Mouse (Mus musculus): Measurements from ENCODE around the gene Il17rc.
A peak's percentile ranks its signal among the peaks of the same experiment; 100 is the strongest.

Gene Il17rc

DNA sequence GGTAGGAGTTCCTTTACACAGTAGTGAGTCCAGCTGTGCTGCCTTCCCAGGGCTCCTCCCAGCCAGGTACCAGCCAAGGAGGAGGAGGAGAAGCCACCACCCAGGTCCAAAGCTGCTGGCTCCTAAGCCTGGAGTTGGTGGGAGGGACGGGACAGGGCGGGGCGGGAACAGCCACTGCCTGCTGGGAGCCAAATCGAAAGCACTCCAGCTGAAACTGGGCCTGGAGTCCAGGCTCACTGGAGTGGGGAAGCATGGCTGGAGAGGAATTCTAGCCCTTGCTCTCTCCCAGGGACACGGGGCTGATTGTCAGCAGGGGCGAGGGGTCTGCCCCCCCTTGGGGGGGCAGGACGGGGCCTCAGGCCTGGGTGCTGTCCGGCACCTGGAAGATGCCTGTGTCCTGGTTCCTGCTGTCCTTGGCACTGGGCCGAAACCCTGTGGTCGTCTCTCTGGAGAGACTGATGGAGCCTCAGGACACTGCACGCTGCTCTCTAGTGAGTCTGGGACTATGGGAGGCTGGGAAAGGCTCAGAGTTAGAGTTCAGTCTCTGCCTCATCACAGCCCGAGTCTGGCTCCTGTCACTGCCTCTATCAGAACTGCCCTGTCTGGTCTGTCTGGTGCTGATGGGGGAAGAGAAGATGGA is at the start of gene Il17rc:
Gene Il17rc (plus strand): TSS at position 131 of the 640 bp plus-strand sequence.
- peak; percentile 52 for DNase-seq (ENCODE audit: low spot score)

DNA sequence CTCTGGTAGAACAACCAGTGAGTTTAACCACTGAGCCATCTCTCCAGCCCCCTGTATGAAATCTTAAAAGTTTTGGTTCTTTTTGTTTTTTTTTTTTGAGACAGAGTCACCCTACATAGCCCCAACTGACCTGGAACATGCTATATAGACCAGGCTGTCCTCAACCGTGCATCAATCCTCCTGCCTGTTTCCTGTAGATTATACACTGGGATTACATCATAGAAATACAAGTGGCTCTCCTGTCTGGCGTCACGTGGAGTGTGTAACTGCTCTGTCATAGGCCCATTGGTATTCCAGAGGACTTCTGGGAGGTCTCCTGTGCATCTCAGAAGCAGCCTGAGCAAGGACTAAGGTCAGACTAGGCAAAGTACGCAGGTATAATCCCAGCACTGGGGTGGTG is 48.2 kb upstream of the Il17rc start:
- no peak for DNase-seq (ENCODE audit: low spot score)

- DNase-seq (ENCODE audit: low spot score): no peak
These were observed 47.0 kb upstream of the Il17rc start for GRCm38 (mm10) chr6:113424187-113424586.

- no peak for DNase-seq (ENCODE audit: low spot score)
These were observed 44.5 kb upstream of the Il17rc start for GRCm38 (mm10) chr6:113426696-113427095.

DNA sequence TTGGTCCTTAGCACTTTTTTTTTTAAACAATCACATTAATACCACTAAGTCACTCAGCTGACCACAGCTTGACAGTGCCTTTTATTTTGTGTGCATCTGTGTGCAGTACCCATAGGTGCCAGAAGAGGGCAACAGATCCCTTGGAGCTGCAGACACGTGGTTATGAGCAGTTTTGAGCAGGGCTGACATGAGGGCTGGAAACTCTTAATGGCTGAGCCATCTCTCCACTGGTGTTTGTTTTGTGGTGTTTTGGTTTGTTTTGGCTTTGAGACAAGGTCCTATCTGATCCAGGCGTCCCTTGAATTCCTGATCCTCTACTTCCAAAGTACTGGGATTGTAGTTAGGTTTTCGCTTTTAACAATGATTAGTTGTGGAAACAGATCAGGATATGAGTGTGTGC is 43.8 kb upstream of the Il17rc start:
- no peak for DNase-seq (ENCODE audit: low spot score)

DNA sequence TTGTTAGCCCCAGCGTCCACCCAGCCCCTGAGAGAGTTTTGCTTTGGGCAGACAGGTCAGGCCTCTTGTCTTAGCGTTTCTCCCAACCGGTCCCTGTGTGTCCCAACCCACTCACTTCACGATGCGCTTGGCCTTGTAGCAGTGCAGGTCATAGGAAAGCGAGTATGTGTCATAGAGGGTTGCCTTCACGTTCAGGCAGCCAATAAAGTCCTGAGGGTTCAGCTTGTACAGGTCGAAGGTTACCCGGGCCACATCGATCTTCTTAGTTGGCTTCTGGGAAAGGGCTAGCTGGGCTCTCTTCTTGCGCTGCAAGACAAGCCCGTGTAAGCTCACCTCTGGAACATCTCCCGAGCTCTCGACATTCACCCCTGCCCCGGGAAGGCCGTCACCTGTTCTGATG is 43.2 kb upstream of the Il17rc start:
- no peak for DNase-seq (ENCODE audit: low spot score)

- DNase-seq (ENCODE audit: low spot score): no peak
These were observed 41.3 kb upstream of the Il17rc start for GRCm38 (mm10) chr6:113429965-113430364.

GRCm38 (mm10) chr6:113430846-113431245 is 40.4 kb upstream of the Il17rc start:
- DNase-seq (ENCODE audit: low spot score): no peak

DNA sequence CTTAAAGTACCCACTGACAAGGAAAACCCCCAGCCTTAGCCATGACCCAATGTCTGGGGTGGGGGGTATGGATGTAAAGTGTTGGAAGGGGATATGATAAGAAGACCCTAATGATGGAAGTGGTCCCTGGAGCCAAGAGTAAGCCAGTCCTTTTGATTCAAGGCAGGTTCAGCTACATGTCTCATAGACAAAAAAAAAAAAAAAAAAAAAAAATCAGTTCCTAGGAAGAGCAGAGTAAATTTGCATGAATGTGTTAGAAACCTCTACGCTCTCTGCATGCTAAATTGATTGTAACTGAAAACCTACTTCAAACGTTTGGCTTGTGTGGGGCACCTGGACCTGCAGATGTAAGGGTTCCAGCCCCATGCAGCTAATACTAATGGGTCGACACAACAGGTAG is 39.4 kb upstream of the Il17rc start:
- no peak for DNase-seq (ENCODE audit: low spot score)

- no peak for DNase-seq (ENCODE audit: low spot score)
These were observed 37.6 kb upstream of the Il17rc start for GRCm38 (mm10) chr6:113433661-113434060.

DNA sequence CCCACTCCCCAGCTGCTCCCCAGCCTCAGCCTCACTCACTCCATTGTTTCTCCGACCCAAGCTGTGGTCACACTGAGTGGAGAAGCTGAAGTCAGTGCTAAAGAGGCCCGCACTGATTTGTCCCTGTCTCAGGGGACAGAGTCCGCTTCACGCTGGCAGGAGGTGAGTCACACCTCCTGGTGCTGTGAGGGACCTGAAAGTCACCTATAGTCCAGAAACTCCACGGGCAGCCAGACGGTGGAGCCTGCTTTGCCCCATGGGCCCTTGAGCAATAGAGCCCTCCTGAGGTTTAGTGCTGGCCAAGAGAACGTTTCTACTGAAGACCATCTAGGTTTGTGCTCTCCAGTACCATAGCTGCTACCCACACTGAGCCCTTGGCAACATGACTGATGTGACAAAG is 36.5 kb upstream of the Il17rc start:
- DNase-seq (ENCODE audit: low spot score): no peak

DNA sequence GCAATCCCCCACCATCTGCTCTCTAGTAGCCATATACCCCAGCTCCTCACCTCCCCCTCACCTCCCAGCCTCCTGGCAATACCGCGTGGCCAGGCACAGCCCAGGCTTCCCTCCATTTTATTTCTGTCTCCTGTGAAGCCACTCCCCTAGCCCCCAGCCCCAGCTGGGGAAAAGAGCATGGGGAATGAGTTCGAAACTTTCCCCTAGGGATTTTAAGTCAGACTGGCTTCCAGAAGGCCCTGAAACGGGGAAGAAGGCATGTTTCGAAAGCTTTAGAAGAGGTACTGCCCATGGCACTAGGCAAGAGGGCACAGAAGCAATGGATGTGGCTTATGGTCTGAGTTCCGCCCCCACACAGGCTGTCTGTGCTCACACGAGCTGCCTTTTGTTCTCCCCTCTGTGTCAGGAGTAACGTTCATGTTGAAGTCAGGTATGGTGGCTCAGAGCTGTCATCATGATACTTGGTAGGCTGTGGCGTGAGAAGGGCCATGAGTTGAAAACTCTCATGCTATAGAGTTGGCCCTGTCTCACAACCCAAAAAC is 35.5 kb upstream of the Il17rc start, which contains the start of gene Cidec:
Gene Cidec (minus strand): TSS at position 97 of the 542 bp plus-strand sequence.
- no peak for DNase-seq (ENCODE audit: low spot score)

GRCm38 (mm10) chr6:113437135-113437534 is 34.1 kb upstream of the Il17rc start:
- DNase-seq (ENCODE audit: low spot score): no peak

DNA sequence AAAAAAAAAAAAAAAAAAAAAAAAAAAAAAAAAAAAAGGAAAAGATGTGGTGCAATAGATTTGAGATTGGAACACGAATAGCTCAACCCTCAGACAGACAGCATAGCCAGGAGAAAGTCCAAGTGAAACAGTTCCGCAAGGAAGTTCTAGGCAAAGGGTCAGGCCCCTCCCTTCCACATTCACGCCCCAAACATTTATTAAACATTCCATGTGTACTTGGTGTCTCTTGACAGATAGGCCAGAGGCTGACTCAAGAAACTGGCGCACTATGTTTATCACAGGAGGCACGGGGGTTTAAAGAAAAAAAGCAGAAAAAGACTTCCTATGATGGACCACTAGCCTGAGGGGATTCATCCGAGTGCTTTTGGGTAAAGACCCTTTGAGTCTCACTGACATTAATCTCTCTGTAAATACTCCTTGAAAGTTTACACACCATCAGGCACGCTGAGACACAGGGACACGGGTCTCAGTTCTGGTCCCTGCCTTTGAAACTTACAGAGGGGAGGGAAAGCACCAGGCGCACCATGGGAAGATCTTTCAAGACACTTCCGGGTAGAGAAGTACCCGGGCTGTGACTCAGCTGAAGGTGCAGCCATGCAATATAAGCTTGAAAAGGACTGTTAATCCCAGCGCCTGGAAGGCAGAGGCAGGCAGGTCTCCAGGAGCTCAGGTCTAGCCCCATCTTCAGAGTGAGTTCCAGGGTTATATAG is 32.4 kb upstream of the Il17rc start:
- no peak for DNase-seq (ENCODE audit: low spot score)

GRCm38 (mm10) chr6:113440686-113441085 is 30.5 kb upstream of the Il17rc start:
- DNase-seq (ENCODE audit: low spot score): no peak

GRCm38 (mm10) chr6:113441147-113441680 is 30.0 kb upstream of the Il17rc start:
- DNase-seq (ENCODE audit: low spot score): peak; percentile 63

- DNase-seq (ENCODE audit: low spot score): no peak
These were observed 29.2 kb upstream of the Il17rc start for GRCm38 (mm10) chr6:113442087-113442441.

DNA sequence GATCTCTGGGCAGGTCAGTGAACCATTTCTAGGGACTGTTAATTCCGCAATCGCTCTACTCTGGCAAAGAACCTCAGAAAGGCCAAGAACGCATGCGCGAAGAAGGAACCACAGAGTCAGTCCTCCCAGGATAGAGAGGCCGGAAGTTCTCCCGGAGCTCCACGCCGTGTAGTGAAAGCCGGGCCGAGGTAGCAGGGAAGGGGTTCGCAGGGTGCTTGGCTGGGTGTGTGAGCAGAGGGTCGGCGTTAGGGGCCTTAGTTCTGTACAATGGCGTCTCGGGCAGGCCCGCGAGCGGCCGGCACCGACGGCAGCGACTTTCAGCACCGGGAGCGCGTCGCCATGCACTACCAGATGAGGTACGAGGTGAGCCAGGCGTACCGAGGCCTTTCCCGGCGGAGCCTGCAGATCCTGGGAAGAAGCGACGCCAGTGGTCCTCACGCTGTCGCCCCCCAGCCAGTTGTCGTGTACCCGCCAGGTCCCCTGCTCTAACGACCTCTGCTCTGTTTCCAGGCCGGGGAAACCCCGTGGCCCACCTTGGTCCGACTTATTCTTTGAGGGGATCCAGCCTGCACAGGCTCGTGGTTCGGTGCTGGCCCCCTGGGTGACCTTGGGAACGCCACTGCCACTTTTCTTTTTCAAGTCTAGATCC is 28.7 kb upstream of the Il17rc start, which contains the start of gene Jagn1:
Gene Jagn1 (plus strand): TSS at position 128 of the 649 bp plus-strand sequence.
- peak; percentile 91 for DNase-seq (ENCODE audit: low spot score)

GRCm38 (mm10) chr6:113443091-113443490 is 28.1 kb upstream of the Il17rc start:
- DNase-seq (ENCODE audit: low spot score): no peak

DNA sequence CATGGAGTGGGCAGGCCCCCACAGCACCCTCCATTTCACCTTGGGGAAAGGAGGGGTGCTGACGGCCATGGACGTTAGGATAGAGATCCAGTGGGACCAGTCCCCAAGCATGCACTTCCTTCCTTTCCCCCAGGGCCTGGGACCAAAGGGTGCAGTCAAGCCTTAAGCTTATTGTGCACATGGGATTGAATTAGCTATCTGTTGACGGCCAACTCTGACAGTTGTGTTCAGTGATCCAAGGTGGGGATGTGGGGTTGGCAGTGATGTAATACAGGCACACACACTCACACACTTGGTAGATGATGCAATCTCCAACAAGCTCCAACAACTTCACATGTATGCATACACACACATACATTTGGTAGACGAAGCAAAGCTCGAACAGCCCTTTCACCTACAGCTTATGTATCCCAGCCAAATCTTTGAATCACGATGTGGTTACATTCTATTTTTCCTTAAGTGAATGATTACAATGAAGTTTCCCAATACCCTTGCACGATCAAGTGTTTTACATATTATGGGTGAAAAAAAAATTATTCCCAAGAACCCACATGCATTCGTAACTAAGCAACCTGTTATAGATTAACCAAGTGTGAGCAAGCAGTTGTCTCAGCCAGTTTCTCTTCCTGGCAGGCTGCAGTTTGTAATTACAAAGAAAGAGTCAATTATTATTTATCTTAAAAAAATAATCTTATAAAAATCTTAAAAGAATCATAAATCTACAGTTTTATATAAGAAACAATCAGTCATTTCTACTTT is 26.8 kb upstream of the Il17rc start:
- DNase-seq (ENCODE audit: low spot score): no peak

GRCm38 (mm10) chr6:113447639-113448038 is 23.6 kb upstream of the Il17rc start:
- no peak for DNase-seq (ENCODE audit: low spot score)

DNA sequence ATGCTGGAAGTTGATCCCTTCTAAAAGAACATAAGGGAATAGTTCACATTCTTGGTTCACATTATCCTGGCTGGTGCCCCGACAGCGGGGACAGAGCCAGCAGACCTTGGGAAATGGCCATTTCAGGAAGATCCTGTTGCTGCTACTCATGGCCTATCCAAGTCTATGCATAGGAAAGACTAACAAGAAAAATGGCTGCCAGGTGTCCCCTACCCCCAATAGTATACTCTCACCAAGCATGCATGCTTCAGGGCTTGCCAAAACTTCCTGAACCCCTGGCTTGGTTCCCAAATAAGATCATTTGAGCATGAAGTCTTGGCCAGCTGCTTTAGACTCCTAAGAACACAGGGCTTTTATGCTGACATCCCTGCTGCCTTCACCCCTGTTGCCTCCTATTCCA is 19.4 kb upstream of the Il17rc start:
- DNase-seq (ENCODE audit: low spot score): no peak

Data from testis, postnatal 14 days (tissue).